In the genomic region with DNA sequence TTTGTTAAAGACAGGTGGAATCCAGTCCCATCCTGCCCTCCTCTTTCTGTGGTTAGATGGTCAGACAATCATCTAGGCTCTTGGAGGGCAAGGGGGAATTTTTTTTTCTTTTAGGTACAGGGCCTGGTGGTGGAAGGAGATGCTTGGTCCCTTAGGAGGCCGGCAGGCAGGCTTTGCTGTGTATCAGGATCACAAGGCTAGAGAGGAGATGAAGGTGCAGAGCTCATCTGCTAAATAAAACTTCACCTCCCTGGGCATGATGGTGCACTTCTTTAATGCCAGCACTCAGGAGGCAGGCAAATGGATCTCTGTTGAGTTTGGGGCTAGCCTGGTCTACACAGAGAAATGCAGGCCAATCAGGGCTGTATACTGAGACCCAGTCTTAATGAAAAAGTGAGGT, we compare ENCODE assay signal across 1 mouse cellular context.
TF ChIP-seq lines count a peak whose summit lies in the region.

No protein-coding gene starts in this region.

TF ChIP-seq in myocyte, 11 proteins besides CTCF, POLR2A, EP300 and RAD21:
- no peak for TF ChIP-seq USF1 (IDR thresholded peaks at IDR 0.05; ENCODE audit: low read depth)
- no peak for TF ChIP-seq MYOG (IDR thresholded peaks at IDR 0.05; ENCODE audit: control insufficient read depth in 1 of 3, insufficient read depth in 1 of 3, insufficient read length in 2 of 3, low read depth in 2 of 3)
- TF ChIP-seq TCF12 (IDR thresholded peaks at IDR 0.05; ENCODE audit: insufficient read depth, poor library complexity, severe bottlenecking) = no peak
- TF ChIP-seq E2F4 (IDR thresholded peaks at IDR 0.05; ENCODE audit: insufficient read depth) = no peak
- no peak for TF ChIP-seq MYOD1 (IDR thresholded peaks at IDR 0.05; ENCODE audit: control insufficient read depth in 1 of 3, insufficient read length in 2 of 3, low read depth in 2 of 3)
- TF ChIP-seq POLR2AphosphoS2 (IDR thresholded peaks at IDR 0.05; ENCODE audit: insufficient read length, low read depth) = no peak
- TF ChIP-seq MAX (IDR thresholded peaks at IDR 0.05; ENCODE audit: low read depth) = no peak
- no peak for TF ChIP-seq TCF3 (IDR thresholded peaks at IDR 0.05; ENCODE audit: insufficient read length, low read depth)
- TF ChIP-seq CEBPB (IDR thresholded peaks at IDR 0.05; ENCODE audit: insufficient read depth, poor library complexity, severe bottlenecking) = no peak
- TF ChIP-seq SRF (IDR thresholded peaks at IDR 0.05; ENCODE audit: control insufficient read depth, insufficient read length, low read depth) = no peak
- TF ChIP-seq REST (IDR thresholded peaks at IDR 0.05; ENCODE audit: insufficient read depth, insufficient read length) = no peak
